Mouse (Mus musculus): ENCODE data around the gene Nrg3. TPM values are rescaled to one million over a fixed set of nuclear protein-coding genes. Genes with fewer than 3 reads are reported as not detected.

Gene Nrg3
- polyA plus RNA-seq, 1 experiment from 2014 or later, result not detected

DNA sequence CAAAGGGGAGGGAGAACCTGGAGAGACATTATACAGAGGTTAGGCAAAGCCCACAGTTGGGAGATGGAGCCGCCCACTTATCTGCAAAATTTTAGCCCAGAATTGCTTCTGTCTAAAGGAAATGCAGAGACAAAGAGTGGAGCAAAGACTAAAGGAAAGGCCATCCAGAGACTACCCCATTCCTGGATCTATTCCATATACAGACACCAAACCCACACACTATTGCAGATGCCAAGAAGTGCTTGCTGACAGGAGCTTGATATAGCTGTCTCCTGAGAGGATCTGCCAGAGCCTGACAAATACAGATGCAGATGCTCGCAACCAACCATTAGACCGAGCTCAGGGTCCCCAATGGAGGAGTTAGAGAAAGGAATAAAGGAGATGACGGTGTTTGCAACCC is 637.9 kb downstream of the Nrg3 start:
- no peak for ATAC-seq
- Histone ChIP-seq H3K27ac (ENCODE audit: low read depth) (no peak overlapping the region), H3K4me2 (ENCODE audit: low read depth, low read length) (no peak overlapping the region), H3K9ac (replicated peaks) (no peak overlapping the region), H3K27me3 (ENCODE audit: insufficient read depth, low read length) (no peaks in the 10 kb centered on the region), H3K36me3 (replicated peaks; ENCODE audit: insufficient read depth, low read length) (no peaks in the 10 kb centered on the region), H3K4me1 (ENCODE audit: insufficient read depth) (no peaks in the 10 kb centered on the region), H3K9me3 (ENCODE audit: low read length) (no peaks in the 10 kb centered on the region), H3K4me3 (ENCODE audit: low read depth, low read length) (no peak overlapping the region)
- no peak for DNase-seq
- no peak for TF ChIP-seq EP300 (IDR thresholded peaks at IDR 0.05; ENCODE audit: low read depth)
- 69% methylated on average over 4 of the region's 4 CpGs for WGBS (ENCODE audit: insufficient replicate concordance)

DNA sequence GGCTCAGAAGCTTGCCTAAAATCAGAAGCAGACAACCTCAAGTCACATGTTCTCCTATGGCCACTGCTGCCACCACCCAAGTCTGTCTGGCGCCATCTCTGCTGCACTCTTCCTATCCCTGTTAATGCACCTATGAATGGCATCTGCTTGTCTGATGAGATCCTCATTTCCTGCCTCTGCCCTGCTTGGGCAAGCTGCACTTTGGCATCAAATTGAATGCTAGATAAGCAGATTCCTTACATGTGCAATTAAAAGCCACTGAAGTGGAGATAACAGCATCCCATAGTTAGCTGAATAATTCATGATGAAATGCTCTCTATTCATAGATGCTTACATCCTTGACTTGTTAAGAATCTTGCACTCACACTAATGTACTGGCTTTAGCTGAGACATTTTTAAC is 648.0 kb downstream of the Nrg3 start:
- Histone ChIP-seq H3K4me1 (ENCODE audit: insufficient read depth) (no peaks in the 10 kb centered on the region), H3K36me3 (replicated peaks; ENCODE audit: insufficient read depth, low read length) (no peaks in the 10 kb centered on the region), H3K27me3 (ENCODE audit: insufficient read depth, low read length) (no peaks in the 10 kb centered on the region), H3K27ac (ENCODE audit: low read depth) (no peak overlapping the region), H3K4me3 (ENCODE audit: low read depth, low read length) (no peak overlapping the region), H3K4me2 (ENCODE audit: low read depth, low read length) (no peak overlapping the region), H3K9ac (replicated peaks) (no peak overlapping the region), H3K9me3 (ENCODE audit: low read length) (no peaks in the 10 kb centered on the region)
- TF ChIP-seq EP300 (IDR thresholded peaks at IDR 0.05; ENCODE audit: low read depth) (no peak), CTCF (IDR thresholded peaks at IDR 0.05; ENCODE audit: low read depth) (no peak)
- DNase-seq, result no peak
- ATAC-seq, result no peak
- 64% methylated on average over 1 of the region's 1 CpGs for WGBS (ENCODE audit: insufficient replicate concordance)

DNA sequence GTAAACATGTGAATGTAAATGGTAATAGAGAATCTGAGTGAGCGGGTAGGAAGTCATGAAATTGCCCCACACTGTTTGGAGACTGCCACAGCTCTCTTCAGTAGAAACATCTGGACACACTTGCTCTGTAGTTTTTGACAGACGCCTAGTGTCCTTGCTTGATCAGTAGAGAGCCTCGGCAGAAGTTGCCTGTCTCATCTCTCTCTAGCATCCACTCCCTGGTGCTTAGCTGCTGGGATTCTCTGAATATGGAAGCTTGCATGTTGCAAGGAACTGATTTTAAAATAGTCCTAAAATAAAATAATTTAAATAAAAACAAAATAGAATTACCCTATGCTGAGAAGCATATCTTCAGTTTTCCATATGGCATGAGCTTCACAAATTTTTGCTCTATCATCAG is 675.9 kb downstream of the Nrg3 start:
- no peak for DNase-seq
- Histone ChIP-seq H3K9me3 (ENCODE audit: low read length) (no peaks in the 10 kb centered on the region), H3K27ac (ENCODE audit: low read depth) (no peak overlapping the region), H3K27me3 (ENCODE audit: insufficient read depth, low read length) (no peaks in the 10 kb centered on the region), H3K4me2 (ENCODE audit: low read depth, low read length) (no peak overlapping the region), H3K36me3 (replicated peaks; ENCODE audit: insufficient read depth, low read length) (no peaks in the 10 kb centered on the region), H3K4me3 (ENCODE audit: low read depth, low read length) (no peak overlapping the region), H3K4me1 (ENCODE audit: insufficient read depth) (no peaks in the 10 kb centered on the region), H3K9ac (replicated peaks) (no peak overlapping the region)
- 66% methylated on average over 3 of the region's 3 CpGs for WGBS (ENCODE audit: insufficient replicate concordance)
- TF ChIP-seq CTCF (IDR thresholded peaks at IDR 0.05; ENCODE audit: low read depth) (no peak), EP300 (IDR thresholded peaks at IDR 0.05; ENCODE audit: low read depth) (no peak)
- no peak for ATAC-seq

DNA sequence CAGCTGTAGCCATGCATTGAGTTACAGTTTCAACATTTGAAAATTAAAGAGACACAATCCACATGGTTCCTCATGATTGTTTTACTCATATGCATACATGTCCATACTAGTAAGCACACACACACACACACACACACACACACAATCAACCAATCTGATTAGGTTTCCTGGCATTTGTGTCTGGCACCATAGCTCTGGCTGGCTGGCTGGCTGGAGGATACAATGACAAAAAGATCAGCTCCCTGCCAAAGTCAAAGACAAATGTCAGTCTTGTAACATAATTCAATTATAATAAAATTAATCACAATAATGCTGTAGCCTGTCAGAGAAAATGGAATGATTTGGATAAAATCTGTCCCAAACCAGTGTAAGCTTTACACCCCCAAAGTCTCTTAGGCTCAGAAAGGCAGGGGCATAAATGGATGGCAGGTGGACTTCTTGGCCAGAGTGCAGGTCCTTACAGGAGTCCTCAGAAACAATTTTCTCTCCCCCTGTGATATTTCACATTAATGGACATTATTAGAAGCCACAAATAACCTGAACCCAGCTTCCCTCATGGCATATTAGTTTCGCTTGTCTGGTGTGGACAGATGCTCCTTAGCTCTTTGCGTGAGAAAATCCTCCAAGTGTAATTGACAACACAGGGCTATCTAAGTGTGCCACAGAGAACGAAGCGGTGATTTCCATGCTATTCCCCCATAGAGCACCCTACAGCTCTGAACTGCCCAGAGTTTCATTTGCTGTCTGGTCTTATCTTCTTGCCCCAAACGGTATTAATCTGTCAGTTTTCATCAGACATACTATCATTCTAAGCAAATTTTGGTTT is 697.4 kb downstream of the Nrg3 start:
- Histone ChIP-seq H3K27ac (ENCODE audit: low read depth) (no peak overlapping the region), H3K9me3 (ENCODE audit: low read length) (no peaks in the 10 kb centered on the region), H3K9ac (replicated peaks) (no peak overlapping the region), H3K36me3 (replicated peaks; ENCODE audit: insufficient read depth, low read length) (no peaks in the 10 kb centered on the region), H3K27me3 (ENCODE audit: insufficient read depth, low read length) (no peaks in the 10 kb centered on the region), H3K4me2 (ENCODE audit: low read depth, low read length) (no peak overlapping the region), H3K4me1 (ENCODE audit: insufficient read depth) (no peaks in the 10 kb centered on the region), H3K4me3 (ENCODE audit: low read depth, low read length) (no peak overlapping the region)
- TF ChIP-seq EP300 (IDR thresholded peaks at IDR 0.05; ENCODE audit: low read depth), result no peak
- TF ChIP-seq CTCF (IDR thresholded peaks at IDR 0.05; ENCODE audit: low read depth), result no peak
- WGBS (ENCODE audit: insufficient replicate concordance), result 72% methylated on average over 5 of the region's 5 CpGs
- DNase-seq (no peak), ATAC-seq (no peak)

DNA sequence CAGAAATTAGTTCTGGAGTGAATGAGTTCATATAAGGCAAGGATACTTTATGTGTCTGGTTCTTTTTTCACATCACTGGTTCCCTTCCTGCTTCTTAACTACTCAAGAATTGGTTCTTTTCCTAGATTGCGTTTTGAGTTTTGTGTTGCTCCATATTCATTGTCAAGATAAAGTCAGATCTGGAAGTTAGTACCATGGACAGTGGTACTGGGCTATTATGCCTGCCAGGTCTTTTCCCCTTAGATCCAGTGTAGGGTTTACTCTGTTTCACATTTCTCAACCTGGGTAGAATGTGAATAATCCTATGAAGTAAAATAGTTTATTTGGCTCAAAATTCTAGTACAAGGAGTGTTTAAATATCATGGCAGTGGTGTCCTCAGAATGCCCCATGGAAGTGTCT is 698.1 kb downstream of the Nrg3 start:
- Histone ChIP-seq H3K4me3 (ENCODE audit: low read depth, low read length) (no peak overlapping the region), H3K27ac (ENCODE audit: low read depth) (no peak overlapping the region), H3K4me1 (ENCODE audit: insufficient read depth) (no peaks in the 10 kb centered on the region), H3K27me3 (ENCODE audit: insufficient read depth, low read length) (no peaks in the 10 kb centered on the region), H3K9me3 (ENCODE audit: low read length) (no peaks in the 10 kb centered on the region), H3K36me3 (replicated peaks; ENCODE audit: insufficient read depth, low read length) (no peaks in the 10 kb centered on the region), H3K9ac (replicated peaks) (no peak overlapping the region), H3K4me2 (ENCODE audit: low read depth, low read length) (no peak overlapping the region)
- 67% methylated on average over 1 of the region's 1 CpGs for WGBS (ENCODE audit: insufficient replicate concordance)
- DNase-seq (no peak), ATAC-seq (no peak)
- no peak for TF ChIP-seq CTCF (IDR thresholded peaks at IDR 0.05; ENCODE audit: low read depth)
- no peak for TF ChIP-seq EP300 (IDR thresholded peaks at IDR 0.05; ENCODE audit: low read depth)

DNA sequence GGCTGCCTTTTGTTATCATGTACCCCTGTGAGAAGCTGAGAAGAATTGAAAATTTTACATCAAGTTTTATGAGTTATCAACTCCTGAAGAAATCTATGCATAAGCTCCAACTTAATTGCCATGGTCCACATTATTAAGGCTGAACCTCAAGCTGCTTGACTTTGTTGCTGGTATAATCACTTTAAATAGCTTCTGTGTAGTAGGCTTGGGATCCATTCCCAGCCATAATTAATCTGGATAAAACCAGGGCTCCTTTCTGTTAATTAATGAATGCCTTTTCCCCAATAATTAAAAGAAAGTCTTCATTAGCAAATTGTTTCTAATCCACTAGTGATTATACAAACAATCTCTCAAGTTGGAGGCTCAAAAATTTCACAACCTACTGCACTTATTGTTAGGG is 742.4 kb downstream of the Nrg3 start:
- no peak for TF ChIP-seq EP300 (IDR thresholded peaks at IDR 0.05; ENCODE audit: low read depth)
- no peak for TF ChIP-seq CTCF (IDR thresholded peaks at IDR 0.05; ENCODE audit: low read depth)
- no peak overlapping the region for H3K4me3 ChIP-seq (ENCODE audit: low read depth, low read length)
- DNase-seq, result no peak

More for the DNA sequence above, 742.4 kb downstream of the Nrg3 start:
- no peak overlapping the region for H3K27ac ChIP-seq (ENCODE audit: low read depth)
- H3K4me2 ChIP-seq (ENCODE audit: low read depth, low read length), result no peak overlapping the region
- ATAC-seq, result no peak
- no peaks in the 10 kb centered on the region for H3K36me3 ChIP-seq (replicated peaks; ENCODE audit: insufficient read depth, low read length)
- no peak overlapping the region for H3K9ac ChIP-seq (replicated peaks)
- no peaks in the 10 kb centered on the region for H3K27me3 ChIP-seq (ENCODE audit: insufficient read depth, low read length)
- H3K9me3 ChIP-seq (ENCODE audit: low read length), result no peaks in the 10 kb centered on the region
- H3K4me1 ChIP-seq (ENCODE audit: insufficient read depth), result no peaks in the 10 kb centered on the region

All from liver, postnatal 0 days (tissue).